Comparison of ENCODE assay signal across 22 mouse cellular contexts in genomic region chr1:137814556-137814955, GRCm38 (mm10).
A peak's percentile ranks its signal among the peaks of the same experiment; 100 is the strongest.
DNase-seq lines count a peak whose midpoint lies in the region; ATAC-seq lines count a peak whose summit lies in the region.
"Had no signal": no experiment of that assay in that cellular context is flagged by ENCODE, and none has a peak within 500 bp of the region (broad histone marks: within the 10 kb centered on the region; RNA-seq: fewer than 3 reads in every experiment).

No protein-coding gene starts in this region.

- H3K4me2 ChIP-seq in limb, embryonic 13.5 days (replicated peaks) = no peak overlapping the region
- H3K4me2 ChIP-seq: embryonic facial prominence, embryonic 12.5 days; forebrain, embryonic 13.5 days; forebrain, embryonic 15.5 days had no signal

- peaks cover 12% of the 10 kb centered on the region for H3K4me1 ChIP-seq in limb, embryonic 13.5 days
- H3K4me1 ChIP-seq in limb, embryonic 10.5 days = no peaks in the 10 kb centered on the region
- H3K4me1 ChIP-seq: embryonic facial prominence, embryonic 10.5 days; embryonic facial prominence, embryonic 12.5 days; forebrain, embryonic 13.5 days; forebrain, embryonic 15.5 days had no signal

- ATAC-seq in limb, embryonic 13.5 days (ENCODE audit: low FRiP score, low read depth) = 0 out of 2 replicates have a peak, but pooled peaks have one; percentile 4
- ATAC-seq: forebrain, embryonic 13.5 days; forebrain, embryonic 15.5 days; forebrain, postnatal 0 days; Patski had no signal

- WGBS in limb, embryonic 13.5 days = 70% methylated on average over 2 of the region's 2 CpGs
- WGBS in limb, embryonic 10.5 days = 94% methylated on average over 2 of the region's 2 CpGs

- no peak for DNase-seq in limb, embryonic 10.5 days (ENCODE audit: low spot score)
- DNase-seq in thymus, postnatal 14 days = peak; percentile 46
- DNase-seq in thymus, postnatal 36 days = no peak
- peak; percentile 38 for DNase-seq in T-cell, adult 2 months (ENCODE audit: low spot score)
- DNase-seq in testis, postnatal 10 days (ENCODE audit: low spot score) = no peak
- no peak for DNase-seq in cerebellum, postnatal 25 days
- DNase-seq: adrenal gland, adult 2 months; adrenal gland, postnatal 10 days; adrenal gland, postnatal 25 days; cerebellum, adult 11 months; cerebellum, adult 18-20 months; cerebellum, adult 8-10 months; cerebellum, adult 9-11 months; forebrain, postnatal 0 days had no signal

- H3K9ac ChIP-seq in limb, embryonic 13.5 days = no peak overlapping the region
- H3K9ac ChIP-seq: embryonic facial prominence, embryonic 12.5 days; forebrain, embryonic 13.5 days; forebrain, embryonic 15.5 days; forebrain, postnatal 0 days had no signal

- H3K4me3 ChIP-seq in limb, embryonic 13.5 days = no peak overlapping the region
- H3K4me3 ChIP-seq in limb, embryonic 10.5 days = no peak overlapping the region
- H3K4me3 ChIP-seq: embryonic facial prominence, embryonic 10.5 days; embryonic facial prominence, embryonic 12.5 days; forebrain, embryonic 13.5 days; forebrain, embryonic 15.5 days had no signal

- no peaks in the 10 kb centered on the region for H3K9me3 ChIP-seq in limb, embryonic 13.5 days
- H3K9me3 ChIP-seq in limb, embryonic 10.5 days (replicated peaks) = no peaks in the 10 kb centered on the region
- H3K9me3 ChIP-seq: embryonic facial prominence, embryonic 10.5 days; embryonic facial prominence, embryonic 12.5 days; forebrain, embryonic 13.5 days; forebrain, embryonic 15.5 days had no signal

- H3K27me3 ChIP-seq in limb, embryonic 13.5 days = no peaks in the 10 kb centered on the region
- no peaks in the 10 kb centered on the region for H3K27me3 ChIP-seq in limb, embryonic 10.5 days (ENCODE audit: low read depth, poor library complexity, severe bottlenecking)
- H3K27me3 ChIP-seq: CH12.LX; embryonic facial prominence, embryonic 12.5 days; forebrain, embryonic 13.5 days; forebrain, embryonic 15.5 days; Patski had no signal

- no peak overlapping the region; the same call in 1 of the 2 replicates for H3K27ac ChIP-seq in limb, embryonic 13.5 days
- no peak overlapping the region for H3K27ac ChIP-seq in limb, embryonic 10.5 days
- H3K27ac ChIP-seq: embryonic facial prominence, embryonic 10.5 days; embryonic facial prominence, embryonic 12.5 days; forebrain, embryonic 13.5 days; forebrain, embryonic 15.5 days had no signal

- no peaks in the 10 kb centered on the region for H3K36me3 ChIP-seq in limb, embryonic 13.5 days
- no peaks in the 10 kb centered on the region for H3K36me3 ChIP-seq in limb, embryonic 10.5 days
- H3K36me3 ChIP-seq: embryonic facial prominence, embryonic 10.5 days; embryonic facial prominence, embryonic 12.5 days; forebrain, embryonic 15.5 days; G1E had no signal

Comparison
In these comparisons a context has a peak if more than half of its experiments do, and no peak if none do; other contexts are left out.
1. DNase-seq: peak in thymus, postnatal 14 days (single experiment) and T-cell, adult 2 months (single experiment); none in limb, embryonic 10.5 days (single experiment), thymus, postnatal 36 days (0 of 2), testis, postnatal 10 days (single experiment) and cerebellum, postnatal 25 days (0 of 2).